Mouse (Mus musculus) lung, postnatal 0 days (tissue): ENCODE data around the gene 4930402F06Rik.

Experiments used
- CTCF ChIP-seq: IDR thresholded peaks from 2 replicates; pipeline ENCODE4 v1.5.1; 2016; ENCODE audit warnings: antibody characterized with exemption, mild to moderate bottlenecking
- EP300 ChIP-seq: IDR thresholded peaks from 2 replicates; pipeline ENCODE4 v1.6.1; 2016; ENCODE audit warnings: antibody characterized with exemption, mild to moderate bottlenecking, control low read depth

DNA sequence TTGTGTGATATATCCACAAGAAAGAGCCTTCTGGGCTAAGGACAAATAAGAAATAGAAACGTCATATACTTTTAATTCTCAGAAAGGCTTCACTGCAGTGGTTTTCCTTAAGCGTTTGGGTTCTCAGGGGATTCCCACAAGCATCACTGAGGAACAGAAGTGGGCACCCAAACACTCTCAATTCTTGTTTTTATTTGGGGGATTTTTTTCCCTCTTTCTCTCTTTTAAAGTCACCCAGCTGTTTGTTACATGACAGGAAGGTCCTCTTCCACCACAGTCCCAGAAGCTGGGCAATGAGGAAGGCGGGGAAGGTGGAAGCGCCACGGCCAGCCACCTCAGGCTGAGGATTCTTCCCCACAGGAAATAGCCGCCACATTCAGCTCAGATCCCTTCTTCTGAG lies 19.5 kb upstream of the 4930402F06Rik start:
- TF ChIP-seq EP300 = no peak
- no peak for TF ChIP-seq CTCF
